Mouse (Mus musculus) gastrocnemius, postnatal 14 days (tissue): ENCODE measurements around the gene Gpr84. TPM values are rescaled to one million over a fixed set of nuclear protein-coding genes. Genes with fewer than 3 reads are reported as not detected.

Experiments
- DNase-seq: peaks from one replicate; pipeline ENCODE4 v3.0.0; 2021; ENCODE audit warnings: mixed read lengths
- intact Hi-C: fragments of 180-260 bp; cut with DNase I; formaldehyde crosslinking; loops from one replicate; pipeline ENCODE4 v1.15.1; 2025; ENCODE audit warnings: low total_unique reads
- microRNA-seq, 2 experiments: library from miRNA; unstranded; fragments of <30 nt; microRNA quantifications; one replicate each; pipeline ENCODE4 v1.2.0; 2021
- total RNA-seq, 2 experiments: library from RNA; stranded (reverse); gene quantifications; 2 replicates each; pipeline ENCODE4 v1.2.3; 2021

Gpr84 gene
- total RNA-seq, 2 experiments from 2014 or later: not detected

- intact Hi-C loops: no loop called here
- no peak for DNase-seq
Measured at GRCm38 (mm10) chr15:103259162-103259561, 51.2 kb downstream of the Gpr84 start.

Small RNA genes lying within 50 kb of the gene (microRNA-seq; reads per million reads assigned to microRNA genes)
- gene Mir148b: 65.7 to 96.6 reads per million in 2 experiments
- 0 to 0.50 reads per million in 2 experiments for gene Mir6963

Other genes with a start within 250 kb of the Gpr84 start
- gene Smug1, start 143.5 kb downstream of the Gpr84 start, total RNA-seq: 10 to 100 TPM; 10.6 to 11.6 TPM
- gene Cbx5, start 70.8 kb downstream of the Gpr84 start, total RNA-seq: 10 to 100 TPM; 29.9 to 41.5 TPM
- 100 to 1,000 TPM; 110 to 114 TPM for gene Hnrnpa1, start 70.2 kb downstream of the Gpr84 start, total RNA-seq
- gene Nfe2, start 52.2 kb downstream of the Gpr84 start, total RNA-seq: not detected
- gene Copz1, start 37.9 kb downstream of the Gpr84 start, total RNA-seq: 10 to 100 TPM; 38.0 to 38.5 TPM
- 10 to 100 TPM; 31.3 to 32.1 TPM for gene Zfp385a, start 29.5 kb upstream of the Gpr84 start, total RNA-seq
- 10 to 100 TPM; 22.5 to 25.7 TPM for gene Itga5, start 56.2 kb upstream of the Gpr84 start, total RNA-seq
- not detected for gene Gtsf1, start 119.9 kb upstream of the Gpr84 start, total RNA-seq
- gene Gtsf2, start 137.9 kb upstream of the Gpr84 start, total RNA-seq: not detected
- 1 to 10 TPM; 1.7 to 1.8 TPM for gene Nckap1l, start 143.2 kb upstream of the Gpr84 start, total RNA-seq
- gene Pde1b, start 192.4 kb upstream of the Gpr84 start, total RNA-seq: 1 to 10 TPM in 1 of 2 experiments, under 1 TPM in 1; 0.94 to 1.2 TPM
- 10 to 100 TPM; 42.5 to 58.1 TPM for gene Ppp1r1a, start 227.4 kb upstream of the Gpr84 start, total RNA-seq